Mouse (Mus musculus) frontal cortex, postnatal 14 days (tissue): ENCODE measurements at regions not wholly inside any gene's neighbourhood (a gene's known extent, or its start where the extent isn't known, plus 50 kb on each side); places are given as distances from the start of the nearest gene placed in this dataset.

ENCODE experiments used
- DNase-seq, 2 experiments: peaks; one replicate each; pipeline ENCODE4 v3.0.0; 2022; ENCODE audit warnings: low spot score in 2 of 2

- DNase-seq = no peak
These were observed 278.2 kb upstream of the Castor2 start for GRCm38 (mm10) chr5:133821273-133821672.

- DNase-seq = no peak
These were observed 284.0 kb upstream of the Castor2 start for GRCm38 (mm10) chr5:133815462-133815861.

DNA sequence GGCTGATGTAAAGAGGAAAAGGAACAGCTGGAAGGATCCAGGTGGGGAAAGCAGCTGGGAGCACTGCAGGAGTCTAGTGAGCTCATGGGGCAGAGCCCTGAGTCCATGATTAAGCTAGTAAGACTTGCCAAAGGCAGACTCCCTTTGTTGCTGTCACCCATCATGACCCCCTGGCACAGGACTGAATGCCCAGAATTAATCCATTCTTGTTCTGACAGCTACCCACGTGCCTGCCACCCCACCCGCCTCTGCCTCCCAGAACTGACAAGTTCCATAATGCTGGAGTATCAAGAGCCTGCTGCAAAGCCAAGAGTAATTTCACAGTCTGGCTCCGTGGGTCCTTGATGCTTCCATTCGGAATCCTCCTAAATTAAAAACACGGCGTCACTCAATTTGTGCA is 285.1 kb upstream of the Castor2 start:
- peak; percentile 20 to 25 for DNase-seq

- no peak for DNase-seq
These were observed 287.3 kb upstream of the Castor2 start for GRCm38 (mm10) chr5:133812216-133812615.

DNA sequence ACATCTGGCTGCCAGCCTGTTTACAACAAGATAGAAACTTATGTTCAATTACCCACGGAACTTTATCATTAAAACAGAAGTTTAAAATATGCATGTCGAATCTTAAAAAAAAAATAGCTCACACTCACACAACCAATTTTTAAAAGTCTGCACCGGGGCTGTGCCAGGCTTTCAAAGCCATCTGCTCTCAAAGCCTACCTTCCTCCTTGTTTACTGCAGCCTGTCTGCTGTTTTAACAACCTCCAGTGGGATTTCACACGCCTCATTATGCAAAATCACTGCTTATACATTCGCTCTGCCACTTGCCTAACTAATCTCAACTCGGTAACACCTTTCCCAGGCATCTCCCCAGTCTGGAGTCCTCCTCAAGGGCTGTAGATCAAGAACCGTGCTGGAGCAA is 292.6 kb upstream of the Castor2 start:
- peak in 1 of 2 experiments; percentile 11 for DNase-seq

- no peak for DNase-seq
These were observed 297.5 kb upstream of the Castor2 start for GRCm38 (mm10) chr5:133802001-133802400.

DNA sequence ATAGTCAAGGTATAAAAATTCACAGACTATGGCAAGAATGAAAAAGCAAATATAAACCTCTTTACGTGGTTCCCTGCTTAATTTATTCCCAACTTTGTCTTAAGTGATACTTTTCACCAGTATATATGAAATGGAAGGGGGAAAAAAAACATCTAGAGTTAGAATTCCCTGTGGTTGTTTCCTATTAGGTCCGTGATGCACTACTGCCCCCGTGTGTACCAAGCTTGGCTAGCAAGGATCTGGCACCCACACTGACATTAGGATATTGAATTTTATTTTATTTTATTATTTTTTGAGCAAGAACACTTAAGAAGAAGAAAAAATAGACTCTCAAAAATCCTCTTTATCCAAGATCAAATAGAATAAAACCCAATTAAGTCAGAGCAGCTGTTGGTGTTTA is 303.9 kb upstream of the Castor2 start:
- DNase-seq = peak in 1 of 2 experiments; percentile 59

DNA sequence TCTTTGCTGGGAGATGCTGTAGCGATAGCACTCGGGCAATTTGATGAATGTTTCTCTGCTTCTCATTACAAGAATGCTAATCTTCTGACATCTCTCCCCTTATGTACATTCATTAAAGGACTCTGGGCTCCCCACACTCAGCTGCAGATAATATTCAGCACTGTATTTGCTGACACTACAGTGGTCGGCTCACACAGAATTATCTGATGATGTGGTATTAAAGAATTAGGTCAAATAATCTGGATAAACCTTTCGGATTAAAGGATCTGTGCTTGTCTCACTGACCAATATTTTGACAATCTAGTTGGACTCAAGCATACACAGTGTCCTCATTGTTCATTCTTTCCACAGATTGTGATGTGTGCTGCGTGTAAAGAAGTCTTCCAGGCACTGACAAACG is 308.8 kb upstream of the Castor2 start:
- no peak for DNase-seq

DNA sequence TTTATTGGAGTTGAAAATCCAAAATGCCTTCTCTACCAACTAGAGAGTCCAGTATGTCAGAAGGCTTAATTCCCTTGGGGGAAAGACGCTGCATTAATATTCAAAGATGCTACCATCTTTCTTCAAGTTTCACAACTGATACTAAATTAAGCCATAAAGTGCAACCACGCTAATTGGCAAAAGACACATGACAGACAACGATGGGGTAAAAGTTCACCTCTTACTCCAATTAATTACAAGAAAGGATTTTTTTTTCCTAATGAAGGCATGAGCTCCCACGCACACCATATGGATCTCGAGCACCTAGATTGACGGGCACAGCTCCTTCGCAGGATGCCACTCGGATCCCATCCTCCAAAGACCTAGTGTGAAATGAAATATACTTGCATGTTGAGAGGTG is 311.5 kb upstream of the Castor2 start:
- no peak for DNase-seq

DNA sequence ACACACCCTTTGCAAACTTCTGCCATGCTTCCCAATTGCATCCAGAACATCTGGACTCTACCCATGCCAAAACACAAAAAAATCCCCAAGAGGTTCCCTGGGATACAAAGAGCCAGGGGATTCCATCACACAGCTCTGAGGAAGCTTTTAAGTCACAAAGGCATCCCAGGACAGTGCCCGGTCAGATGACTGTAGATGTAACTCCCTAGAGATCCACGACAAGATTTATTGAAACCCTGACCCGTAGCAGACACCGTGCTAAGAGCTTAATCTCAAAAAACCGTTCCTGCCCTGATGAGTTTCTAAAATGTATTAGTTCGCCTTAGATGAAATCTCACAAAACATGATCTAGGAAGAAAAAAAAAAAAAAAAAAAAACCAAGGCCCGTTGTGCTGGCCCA is 312.0 kb upstream of the Castor2 start:
- DNase-seq = no peak

- no peak for DNase-seq
These were observed 322.9 kb upstream of the Castor2 start for GRCm38 (mm10) chr5:133776591-133776990.

DNA sequence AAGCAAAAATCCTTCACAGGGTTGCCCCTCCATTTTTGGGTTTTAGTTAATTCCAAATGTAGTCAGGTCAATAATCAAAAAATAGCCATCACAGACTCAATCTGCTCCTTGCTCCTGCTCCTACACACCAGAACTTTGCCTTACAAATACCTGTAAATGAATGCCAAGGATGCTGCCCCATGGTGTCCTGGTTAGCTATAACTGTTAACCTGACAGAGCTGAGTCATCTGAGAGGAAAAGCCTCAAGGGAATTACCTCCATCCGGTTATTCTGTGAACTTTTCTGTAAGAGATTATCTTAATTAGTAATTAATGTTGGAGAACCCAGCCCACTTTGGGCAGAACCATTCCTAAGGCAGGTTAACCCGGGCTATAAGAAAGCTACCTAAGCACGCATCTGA is 325.4 kb upstream of the Castor2 start:
- no peak for DNase-seq

GRCm38 (mm10) chr5:133768856-133769255 is 330.7 kb upstream of the Castor2 start:
- no peak for DNase-seq

DNA sequence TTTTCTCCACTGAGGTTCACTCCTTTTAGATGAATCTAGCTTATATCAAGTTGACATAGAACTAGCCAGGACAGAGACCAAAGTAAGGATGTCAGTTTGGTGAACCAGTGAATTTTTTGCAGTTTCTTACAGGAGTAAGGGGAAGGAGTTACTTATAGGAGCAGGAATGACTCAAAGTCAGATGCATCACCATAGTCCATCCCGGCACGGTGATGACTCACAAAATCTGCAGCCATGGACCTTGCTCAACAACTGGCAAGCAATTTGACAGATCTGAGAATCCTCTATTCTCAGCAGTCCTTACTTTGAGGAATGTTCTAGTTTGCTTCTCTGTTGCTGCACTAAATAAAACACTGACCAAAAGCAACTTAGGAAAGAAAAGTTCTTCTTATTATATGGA is 341.7 kb upstream of the Castor2 start:
- no peak for DNase-seq

GRCm38 (mm10) chr5:133754180-133754579 is 345.3 kb upstream of the Castor2 start:
- DNase-seq = no peak

GRCm38 (mm10) chr5:133753461-133754160 is 345.9 kb upstream of the Castor2 start:
- DNase-seq = no peak

GRCm38 (mm10) chr5:133746960-133747359 is 352.6 kb upstream of the Castor2 start:
- DNase-seq = no peak

DNA sequence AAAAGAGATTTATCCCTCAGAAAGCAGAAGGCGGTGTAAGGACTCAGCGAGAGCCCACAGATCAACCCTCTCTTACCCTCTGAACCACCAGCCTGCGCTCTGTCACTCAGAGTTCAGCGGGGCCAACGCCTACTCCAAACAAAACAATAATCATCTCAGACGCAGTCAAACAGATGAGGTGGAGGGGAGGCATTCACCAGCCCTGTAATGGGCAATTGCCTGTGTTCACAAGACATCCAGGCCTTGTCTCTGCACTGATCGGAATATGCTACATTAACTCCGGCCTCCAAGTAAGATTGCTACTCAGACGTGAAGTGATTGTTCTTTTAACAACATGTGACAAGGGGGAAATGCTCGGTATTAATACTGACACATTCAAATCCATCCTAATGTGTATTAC is 353.1 kb upstream of the Castor2 start:
- DNase-seq = no peak

DNA sequence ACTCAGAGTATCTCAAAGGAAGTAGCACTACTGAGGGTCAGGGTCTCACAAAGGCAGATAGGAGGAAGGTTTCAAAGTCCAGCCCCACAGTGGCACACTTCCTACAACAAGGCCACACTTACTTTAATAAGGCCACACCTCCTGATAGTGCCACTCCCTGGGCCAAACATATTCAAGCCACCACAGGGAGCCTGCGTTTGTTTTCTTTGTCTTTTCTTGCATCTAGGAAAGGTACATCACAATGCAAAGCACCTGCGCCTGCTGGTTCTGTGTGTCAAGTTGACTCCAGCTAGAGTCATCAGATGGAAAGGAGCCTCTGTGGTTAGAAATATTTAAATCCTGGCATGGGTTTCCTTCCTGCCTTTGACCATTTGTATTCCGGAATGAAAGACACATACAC is 355.4 kb upstream of the Castor2 start:
- no peak for DNase-seq

DNA sequence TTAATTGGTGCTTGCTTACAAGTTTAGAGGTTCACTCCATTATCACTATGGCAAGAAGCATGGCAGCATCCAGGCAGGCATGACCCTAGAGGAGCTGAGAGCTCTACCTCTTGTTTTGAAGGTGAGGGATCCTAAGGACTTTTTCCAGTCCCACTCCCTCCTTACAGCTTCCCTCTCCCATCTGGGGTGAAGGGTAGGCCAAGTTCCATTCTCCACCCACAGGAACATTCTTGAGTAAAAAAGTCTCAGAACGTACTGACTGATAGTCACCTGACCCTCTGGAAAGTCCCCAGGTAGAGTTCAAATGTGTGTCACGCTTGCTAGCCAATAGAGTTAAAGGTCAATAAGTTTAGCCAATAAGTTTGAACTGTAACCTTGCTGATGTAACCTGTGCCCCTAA is 355.9 kb upstream of the Castor2 start:
- no peak for DNase-seq

GRCm38 (mm10) chr5:133731871-133732270 is 367.6 kb upstream of the Castor2 start:
- DNase-seq = no peak

DNA sequence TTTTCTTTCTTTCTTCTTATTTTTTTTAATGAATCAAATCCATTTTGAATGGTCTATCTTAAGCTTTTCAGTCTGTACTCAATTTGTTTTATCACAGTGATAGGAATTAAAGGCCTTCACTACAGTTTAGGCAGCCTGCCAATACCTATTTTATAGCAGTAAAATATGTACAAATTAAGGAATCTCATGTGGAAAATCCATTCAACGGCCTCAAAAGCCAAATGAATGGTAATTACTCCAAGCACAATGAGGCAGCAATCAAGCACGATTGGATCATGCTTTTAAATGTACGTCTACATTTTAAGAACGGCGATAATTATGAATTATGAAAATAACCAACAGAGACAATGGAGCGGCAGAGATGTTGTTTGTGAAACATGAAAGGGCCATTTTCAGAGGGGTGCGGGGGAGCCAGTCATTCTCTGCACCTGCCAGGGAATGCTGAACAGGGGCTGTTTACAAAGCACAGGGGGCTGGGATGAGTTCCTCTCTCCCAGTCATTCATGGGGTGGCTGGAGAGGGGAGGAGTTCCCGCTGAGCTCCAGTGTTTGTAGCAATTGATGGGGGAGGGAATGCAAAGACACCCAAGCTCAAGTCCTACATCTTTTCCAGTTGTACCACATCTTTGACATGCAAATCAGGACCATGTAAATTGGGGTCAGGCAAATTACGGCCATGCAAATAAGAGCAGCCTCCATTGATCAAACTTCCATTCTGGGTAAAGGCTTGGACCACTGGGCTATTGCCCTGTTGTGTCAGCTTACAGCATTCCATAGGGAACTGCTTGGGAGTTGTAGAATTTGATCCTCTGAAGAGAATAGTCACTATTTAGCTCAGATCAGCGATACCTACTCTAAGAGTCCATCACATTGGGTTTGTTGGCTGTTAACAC is 381.1 kb upstream of the Castor2 start:
- peak in 1 of 2 experiments; percentile 5 for DNase-seq

DNA sequence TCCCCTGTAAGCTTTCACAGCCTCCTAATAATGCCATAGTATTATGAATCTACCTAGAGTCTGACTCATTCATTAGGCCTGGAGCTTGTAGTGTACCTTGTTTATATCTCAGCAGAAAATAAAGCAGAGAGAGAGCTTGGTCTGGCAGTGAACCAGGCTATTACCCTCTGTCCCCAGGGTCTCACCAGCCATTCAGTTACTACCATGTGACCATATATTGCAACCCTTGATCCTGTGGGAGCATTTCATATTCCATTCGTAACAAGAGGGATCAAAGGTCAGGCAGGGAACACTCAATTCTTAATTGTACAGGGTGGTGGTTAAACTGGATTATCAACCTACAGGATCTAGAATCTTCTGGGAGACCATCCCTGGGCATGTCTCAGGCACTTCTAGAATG is 383.7 kb upstream of the Castor2 start:
- no peak for DNase-seq
